Mouse (Mus musculus) ES-Bruce4 (cell line): ENCODE data around the gene Aym1.

ENCODE experiments used
- CTCF ChIP-seq: IDR thresholded peaks from one replicate; pipeline ENCODE4 v1.8.1; 2011; ENCODE audit warnings: low read depth, low read length
- EP300 ChIP-seq: IDR thresholded peaks from 2 replicates; pipeline ENCODE4 v1.6.1; 2011; ENCODE audit warnings: low read depth, low read length; ENCODE audit not compliant: insufficient read depth
- POLR2A ChIP-seq: IDR thresholded peaks from one replicate; pipeline ENCODE4 v1.8.1; 2011; ENCODE audit warnings: low read length; ENCODE audit not compliant: insufficient read depth

DNA sequence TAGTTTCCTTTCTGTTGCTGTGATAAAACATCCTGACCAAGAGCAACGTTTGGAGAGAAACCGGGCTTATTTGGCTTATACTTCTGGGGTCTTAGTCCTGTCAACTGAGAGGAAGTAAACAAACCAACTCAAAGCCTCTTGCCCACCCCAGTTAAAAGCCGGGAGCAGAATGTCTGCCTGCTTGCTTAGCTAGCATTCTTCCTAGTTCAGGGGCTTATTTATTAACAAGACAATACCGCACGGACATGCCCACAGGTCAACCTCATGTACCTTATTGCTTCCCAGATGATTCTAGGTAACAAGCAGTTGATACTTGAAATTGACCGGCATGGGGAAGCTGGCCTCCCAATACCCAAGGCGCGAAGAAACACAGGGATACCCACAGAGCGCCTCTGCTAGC, 20.8 kb upstream of the Aym1 start:
- TF ChIP-seq POLR2A: no peak
- no peak for TF ChIP-seq CTCF
- no peak for TF ChIP-seq EP300
